In genomic region chr3:96579239-96579750, GRCm38 (mm10) we compare ENCODE assay signal across 12 mouse cellular contexts. TPM values are rescaled to one million over a fixed set of nuclear protein-coding genes. Genes with fewer than 3 reads are reported as not detected.
A peak's percentile ranks its signal among the peaks of the same experiment; 100 is the strongest.
DNase-seq lines count a peak whose midpoint lies in the region; ATAC-seq and TF ChIP-seq lines count a peak whose summit lies in the region.
"Had no signal": no experiment of that assay in that cellular context is flagged by ENCODE, and none has a peak within 500 bp of the region (broad histone marks: within the 10 kb centered on the region; RNA-seq: fewer than 3 reads in every experiment).

No protein-coding gene starts in this region.

- no peak for TF ChIP-seq CTCF in hindbrain, postnatal 0 days (IDR thresholded peaks at IDR 0.05; ENCODE audit: low read depth)
- no peak for TF ChIP-seq CTCF in small intestine, adult 2 months (IDR thresholded peaks at IDR 0.05; ENCODE audit: extremely low read depth, insufficient read length, insufficient replicate concordance, low read depth, low read length)

- H3K27ac ChIP-seq in hindbrain, postnatal 0 days = 0 out of 2 replicates have a peak overlapping the region, but pooled peaks have one; percentile 11
- H3K27ac ChIP-seq in hindbrain, embryonic 16.5 days (ENCODE audit: low read depth, low read length) = no peak overlapping the region
- 0 out of 2 replicates have a peak overlapping the region, but pooled peaks have one; percentile 42 for H3K27ac ChIP-seq in midbrain, embryonic 10.5 days (replicated peaks)
- H3K27ac ChIP-seq in midbrain, embryonic 13.5 days = no peak overlapping the region
- peak overlapping the region in 1 of 2 experiments; percentile 25; a peak in 2 of 4 replicates for H3K27ac ChIP-seq in heart, embryonic 14.5 days (replicated peaks in 1 of 2; ENCODE audit: control insufficient read depth in 1 of 2, insufficient read depth in 1 of 2, low read depth in 2 of 2, low read length in 2 of 2)
- H3K27ac ChIP-seq in small intestine, adult 2 months (ENCODE audit: insufficient read depth, low read depth, low read length) = 0 out of 2 replicates have a peak overlapping the region, but pooled peaks have one; percentile 1

- H3K9me3 ChIP-seq in hindbrain, postnatal 0 days (ENCODE audit: low read length) = no peaks in the 10 kb centered on the region
- H3K9me3 ChIP-seq in hindbrain, embryonic 16.5 days (ENCODE audit: control insufficient read depth, low read length) = no peaks in the 10 kb centered on the region
- H3K9me3 ChIP-seq in midbrain, embryonic 10.5 days (replicated peaks) = no peaks in the 10 kb centered on the region
- no peaks in the 10 kb centered on the region for H3K9me3 ChIP-seq in midbrain, embryonic 13.5 days
- H3K9me3 ChIP-seq in heart, embryonic 14.5 days (ENCODE audit: control insufficient read depth, low read length) = no peaks in the 10 kb centered on the region

- H3K4me2 ChIP-seq in hindbrain, postnatal 0 days (ENCODE audit: low read depth, low read length) = no peak overlapping the region
- no peak overlapping the region for H3K4me2 ChIP-seq in hindbrain, embryonic 16.5 days (ENCODE audit: low read length)
- no peak overlapping the region for H3K4me2 ChIP-seq in midbrain, embryonic 13.5 days (replicated peaks)
- H3K4me2 ChIP-seq in heart, embryonic 14.5 days (ENCODE audit: low read length) = no peak overlapping the region

- H3K9ac ChIP-seq in hindbrain, postnatal 0 days (replicated peaks; ENCODE audit: low read length) = no peak overlapping the region
- H3K9ac ChIP-seq in hindbrain, embryonic 16.5 days (ENCODE audit: low read depth, low read length) = no peak overlapping the region
- H3K9ac ChIP-seq in midbrain, embryonic 13.5 days (replicated peaks) = no peak overlapping the region
- H3K9ac ChIP-seq in heart, embryonic 14.5 days (ENCODE audit: low read length) = peak overlapping the region; percentile 19; the same call in 1 of the 2 replicates

- TF ChIP-seq POLR2A in small intestine, adult 2 months (IDR thresholded peaks at IDR 0.05; ENCODE audit: low read depth, low read length) = no peak

- H3K36me3 ChIP-seq in hindbrain, postnatal 0 days (ENCODE audit: insufficient read depth, low read length) = no peaks in the 10 kb centered on the region
- no peaks in the 10 kb centered on the region for H3K36me3 ChIP-seq in hindbrain, embryonic 16.5 days (ENCODE audit: control insufficient read depth, insufficient read depth, low read length)
- no peaks in the 10 kb centered on the region for H3K36me3 ChIP-seq in midbrain, embryonic 10.5 days
- H3K36me3 ChIP-seq in midbrain, embryonic 13.5 days = no peaks in the 10 kb centered on the region; the same call in 1 of the 2 replicates
- H3K36me3 ChIP-seq in heart, embryonic 14.5 days (ENCODE audit: control insufficient read depth, insufficient read depth, low read length) = no peaks in the 10 kb centered on the region
- no peaks in the 10 kb centered on the region for H3K36me3 ChIP-seq in small intestine, adult 2 months (ENCODE audit: control insufficient read depth, insufficient read depth, low read length)

- no peak for DNase-seq in hindbrain, postnatal 0 days (ENCODE audit: low spot score)
- no peak for DNase-seq in midbrain, embryonic 10.5 days (ENCODE audit: low spot score)
- DNase-seq in urinary bladder, adult 2 months (ENCODE audit: low spot score) = no peak
- DNase-seq in B cell, adult 2 months = no peak

- no peak for ATAC-seq in hindbrain, postnatal 0 days
- ATAC-seq in hindbrain, embryonic 16.5 days = no peak
- ATAC-seq in midbrain, embryonic 13.5 days = no peak
- no peak for ATAC-seq in heart, embryonic 14.5 days (ENCODE audit: insufficient number of reproducible peaks, insufficient read depth, low FRiP score, low read depth)

- 0 out of 2 replicates have a peak, but pooled peaks cover 4% of the 10 kb centered on the region for H3K4me1 ChIP-seq in hindbrain, postnatal 0 days (ENCODE audit: insufficient read depth, low read length)
- H3K4me1 ChIP-seq in hindbrain, embryonic 16.5 days (ENCODE audit: control insufficient read depth, insufficient read depth, low read depth, low read length) = peaks cover 7% of the 10 kb centered on the region
- peaks cover 48% of the 10 kb centered on the region for H3K4me1 ChIP-seq in midbrain, embryonic 10.5 days
- peaks cover 20% of the 10 kb centered on the region for H3K4me1 ChIP-seq in midbrain, embryonic 13.5 days (replicated peaks)
- peaks cover 31 to 51% of the 10 kb centered on the region in 2 experiments for H3K4me1 ChIP-seq in heart, embryonic 14.5 days (ENCODE audit: control insufficient read depth in 2 of 2, insufficient read depth in 2 of 2, low read length in 2 of 2)
- H3K4me1 ChIP-seq in small intestine, adult 2 months (ENCODE audit: control insufficient read depth, insufficient read depth, insufficient read length, low read length) = peaks cover 15% of the 10 kb centered on the region

- WGBS in hindbrain, postnatal 0 days = 68% methylated on average over 4 of the region's 4 CpGs
- WGBS in hindbrain, embryonic 16.5 days = 84% methylated on average over 4 of the region's 4 CpGs
- 79% methylated on average over 4 of the region's 4 CpGs for WGBS in midbrain, embryonic 10.5 days
- 79% methylated on average over 4 of the region's 4 CpGs for WGBS in midbrain, embryonic 13.5 days
- 79% methylated on average over 4 of the region's 4 CpGs for WGBS in heart, embryonic 14.5 days
- WGBS in small intestine, adult 2 months = 72% methylated on average over 4 of the region's 4 CpGs

- no peaks in the 10 kb centered on the region for H3K27me3 ChIP-seq in hindbrain, postnatal 0 days (ENCODE audit: insufficient read depth, low read length)
- no peaks in the 10 kb centered on the region for H3K27me3 ChIP-seq in hindbrain, embryonic 16.5 days (replicated peaks; ENCODE audit: control insufficient read depth, insufficient read depth, low read length)
- peaks cover 16% of the 10 kb centered on the region for H3K27me3 ChIP-seq in midbrain, embryonic 10.5 days (ENCODE audit: low read depth, poor library complexity, severe bottlenecking)
- peaks cover 9% of the 10 kb centered on the region; the same call in 1 of the 2 replicates for H3K27me3 ChIP-seq in midbrain, embryonic 13.5 days
- H3K27me3 ChIP-seq in heart, embryonic 14.5 days (ENCODE audit: control insufficient read depth, insufficient read depth, low read length) = no peaks in the 10 kb centered on the region
- H3K27me3 ChIP-seq in small intestine, adult 2 months (ENCODE audit: control insufficient read depth, insufficient read depth, low read length) = no peaks in the 10 kb centered on the region

- H3K4me3 ChIP-seq in hindbrain, postnatal 0 days (ENCODE audit: low read length) = no peak overlapping the region
- no peak overlapping the region for H3K4me3 ChIP-seq in hindbrain, embryonic 16.5 days (ENCODE audit: low read length)
- no peak overlapping the region for H3K4me3 ChIP-seq in midbrain, embryonic 10.5 days
- H3K4me3 ChIP-seq in midbrain, embryonic 13.5 days (replicated peaks) = no peak overlapping the region
- H3K4me3 ChIP-seq in heart, embryonic 14.5 days (ENCODE audit: control insufficient read depth in 1 of 2, insufficient read depth in 1 of 2, low read depth in 1 of 2, low read length in 2 of 2) = no peak overlapping the region
- H3K4me3 ChIP-seq in small intestine, adult 2 months (ENCODE audit: low read depth, low read length) = 0 out of 2 replicates have a peak overlapping the region, but pooled peaks have one; percentile 1

RNA-seq across cellular contexts. Expression of gene Gm16253, which starts 2.5 kb away (rescaled TPM):
- total RNA-seq in hindbrain, postnatal 0 days (2014; rRNA removed) = not detected in 2 replicates
- polyA plus RNA-seq in hindbrain, postnatal 0 days (2015; fragmentation: Nextera tagmentation; extraction: Ambion mirVana) = 0.48 and 0.96 TPM in 2 replicates
- 1.0 and 1.9 TPM in 2 replicates for polyA plus RNA-seq in hindbrain, embryonic 16.5 days (2015; fragmentation: Nextera tagmentation; extraction: Ambion mirVana)
- polyA plus RNA-seq in midbrain, embryonic 10.5 days (2016; fragmentation: Nextera tagmentation; extraction: Ambion mirVana) = 0.62 and 1.6 TPM in 2 replicates
- polyA plus RNA-seq in midbrain, embryonic 13.5 days (2015; fragmentation: Nextera tagmentation; extraction: Ambion mirVana) = 0.81 and 1.7 TPM in 2 replicates
- 0.68 and 0.81 TPM in 2 replicates for polyA plus RNA-seq in heart, embryonic 14.5 days (2014; fragmentation: Nextera tagmentation; extraction: Ambion mirVana)
- not detected in 2 replicates for polyA plus RNA-seq in small intestine, adult 2 months (2012; rRNA removed)
- not detected in 2 replicates for polyA plus RNA-seq in urinary bladder, adult 2 months (2012; rRNA removed)
- total RNA-seq: adrenal gland, postnatal 4 days; hematopoietic stem cell, adult 5-6 weeks; neutrophil, adult 5-6 weeks had no signal
- polyA plus RNA-seq: large intestine, adult 2 months had no signal

RNA-seq across cellular contexts. Expression of gene Polr3gl, which starts 14.7 kb away (rescaled TPM):
- total RNA-seq in hindbrain, postnatal 0 days (2014; rRNA removed) = 10.7 and 11.2 TPM in 2 replicates
- polyA plus RNA-seq in hindbrain, postnatal 0 days (2015; fragmentation: Nextera tagmentation; extraction: Ambion mirVana) = 31.9 and 32.9 TPM in 2 replicates
- polyA plus RNA-seq in hindbrain, embryonic 16.5 days (2015; fragmentation: Nextera tagmentation; extraction: Ambion mirVana) = 31.0 and 33.3 TPM in 2 replicates
- 25.2 and 31.8 TPM in 2 replicates for polyA plus RNA-seq in midbrain, embryonic 10.5 days (2016; fragmentation: Nextera tagmentation; extraction: Ambion mirVana)
- polyA plus RNA-seq in midbrain, embryonic 13.5 days (2015; fragmentation: Nextera tagmentation; extraction: Ambion mirVana) = 41.1 and 42.0 TPM in 2 replicates
- polyA plus RNA-seq in heart, embryonic 14.5 days (2014; fragmentation: Nextera tagmentation; extraction: Ambion mirVana) = 25.5 and 28.7 TPM in 2 replicates
- polyA plus RNA-seq in small intestine, adult 2 months (2012; rRNA removed) = 3.4 and 7.9 TPM in 2 replicates
- 44.4 and 59.0 TPM in 2 replicates for polyA plus RNA-seq in urinary bladder, adult 2 months (2012; rRNA removed)

RNA-seq across cellular contexts. Expression of gene Ankrd34a, which starts 17.1 kb away (rescaled TPM):
- total RNA-seq in hindbrain, postnatal 0 days (2014; rRNA removed) = 26.4 and 29.6 TPM in 2 replicates
- 14.2 and 15.3 TPM in 2 replicates for polyA plus RNA-seq in hindbrain, postnatal 0 days (2015; fragmentation: Nextera tagmentation; extraction: Ambion mirVana)
- polyA plus RNA-seq in hindbrain, embryonic 16.5 days (2015; fragmentation: Nextera tagmentation; extraction: Ambion mirVana) = 21.5 and 23.9 TPM in 2 replicates
- 1.0 and 1.7 TPM in 2 replicates for polyA plus RNA-seq in midbrain, embryonic 10.5 days (2016; fragmentation: Nextera tagmentation; extraction: Ambion mirVana)
- 5.3 and 6.5 TPM in 2 replicates for polyA plus RNA-seq in midbrain, embryonic 13.5 days (2015; fragmentation: Nextera tagmentation; extraction: Ambion mirVana)
- polyA plus RNA-seq in heart, embryonic 14.5 days (2014; fragmentation: Nextera tagmentation; extraction: Ambion mirVana) = 8.4 and 8.5 TPM in 2 replicates
- 0.44 and 0.63 TPM in 2 replicates for polyA plus RNA-seq in small intestine, adult 2 months (2012; rRNA removed)
- polyA plus RNA-seq in urinary bladder, adult 2 months (2012; rRNA removed) = 0.70 and 1.1 TPM in 2 replicates
- total RNA-seq: hematopoietic stem cell, adult 5-6 weeks; neutrophil, adult 5-6 weeks had no signal

RNA-seq across cellular contexts. Expression of gene Txnip, which starts 21.5 kb away (rescaled TPM):
- 192 and 222 TPM in 2 replicates for total RNA-seq in hindbrain, postnatal 0 days (2014; rRNA removed)
- polyA plus RNA-seq in hindbrain, postnatal 0 days (2015; fragmentation: Nextera tagmentation; extraction: Ambion mirVana) = 133 and 148 TPM in 2 replicates
- polyA plus RNA-seq in hindbrain, embryonic 16.5 days (2015; fragmentation: Nextera tagmentation; extraction: Ambion mirVana) = 51.0 and 53.6 TPM in 2 replicates
- 31.5 and 41.7 TPM in 2 replicates for polyA plus RNA-seq in midbrain, embryonic 10.5 days (2016; fragmentation: Nextera tagmentation; extraction: Ambion mirVana)
- polyA plus RNA-seq in midbrain, embryonic 13.5 days (2015; fragmentation: Nextera tagmentation; extraction: Ambion mirVana) = 52.2 and 57.6 TPM in 2 replicates
- polyA plus RNA-seq in heart, embryonic 14.5 days (2014; fragmentation: Nextera tagmentation; extraction: Ambion mirVana) = 257 and 262 TPM in 2 replicates
- 167 and 384 TPM in 2 replicates for polyA plus RNA-seq in small intestine, adult 2 months (2012; rRNA removed)
- polyA plus RNA-seq in urinary bladder, adult 2 months (2012; rRNA removed) = 712 and 742 TPM in 2 replicates

RNA-seq across cellular contexts. Expression of gene Lix1l, which starts 21.7 kb away (rescaled TPM):
- total RNA-seq in hindbrain, postnatal 0 days (2014; rRNA removed) = 45.0 and 48.4 TPM in 2 replicates
- polyA plus RNA-seq in hindbrain, postnatal 0 days (2015; fragmentation: Nextera tagmentation; extraction: Ambion mirVana) = 3.9 and 5.2 TPM in 2 replicates
- polyA plus RNA-seq in hindbrain, embryonic 16.5 days (2015; fragmentation: Nextera tagmentation; extraction: Ambion mirVana) = 5.1 and 5.8 TPM in 2 replicates
- polyA plus RNA-seq in midbrain, embryonic 10.5 days (2016; fragmentation: Nextera tagmentation; extraction: Ambion mirVana) = 5.3 and 5.7 TPM in 2 replicates
- polyA plus RNA-seq in midbrain, embryonic 13.5 days (2015; fragmentation: Nextera tagmentation; extraction: Ambion mirVana) = 5.7 and 6.2 TPM in 2 replicates
- 5.6 and 6.7 TPM in 2 replicates for polyA plus RNA-seq in heart, embryonic 14.5 days (2014; fragmentation: Nextera tagmentation; extraction: Ambion mirVana)
- polyA plus RNA-seq in small intestine, adult 2 months (2012; rRNA removed) = 2.9 and 7.6 TPM in 2 replicates
- 57.6 and 66.0 TPM in 2 replicates for polyA plus RNA-seq in urinary bladder, adult 2 months (2012; rRNA removed)

Comparison
In these comparisons a context has a peak if more than half of its experiments do, and no peak if none do; other contexts are left out.
1. H3K27ac ChIP-seq: peak in hindbrain, postnatal 0 days (single experiment), midbrain, embryonic 10.5 days (single experiment) and small intestine, adult 2 months (single experiment); none in hindbrain, embryonic 16.5 days (single experiment) and midbrain, embryonic 13.5 days (single experiment).